Mouse (Mus musculus) neural tube, embryonic 11.5 days (tissue): ENCODE data around the gene Mccc1. TPM values are rescaled to one million over a fixed set of nuclear protein-coding genes. Genes with fewer than 3 reads are reported as not detected.

Experiments
- ATAC-seq: fragments of 200-750 bp; cut with Nextera tagmentation; 2 replicates; pipeline ENCODE4 v1.8.0; 2017; ENCODE audit warnings: moderate number of reproducible peaks, mild to moderate bottlenecking, moderate TSS enrichment, moderate library complexity; ENCODE audit not compliant: insufficient read depth, low FRiP score, low TSS enrichment
- DNase-seq: peaks from one replicate; pipeline ENCODE4 v3.0.0-alpha.2; 2015; ENCODE audit warnings: low spot score
- H3K27ac ChIP-seq: fragments of 300-500 bp; sonication (generic); 2 replicates; pipeline ENCODE4 v1.5.1; 2014; ENCODE audit warnings: low read depth, mild to moderate bottlenecking, low read length
- H3K27me3 ChIP-seq: fragments of 300-500 bp; sonication (generic); 2 replicates; pipeline ENCODE4 v1.6.1; 2014; ENCODE audit warnings: mild to moderate bottlenecking, low read length, mixed read lengths; ENCODE audit not compliant: control insufficient read depth, insufficient read depth
- H3K36me3 ChIP-seq: fragments of 300-500 bp; sonication (generic); 2 replicates; pipeline ENCODE4 v1.6.1; 2014; ENCODE audit warnings: mild to moderate bottlenecking, low read length, moderate library complexity, mixed read lengths; ENCODE audit not compliant: control insufficient read depth, insufficient read depth
- H3K4me1 ChIP-seq: fragments of 300-500 bp; sonication (generic); 2 replicates; pipeline ENCODE4 v1.6.1; 2014; ENCODE audit warnings: low read length, mixed read lengths; ENCODE audit not compliant: control insufficient read depth, insufficient read depth
- H3K4me2 ChIP-seq: fragments of 300-500 bp; sonication (generic); 2 replicates; pipeline ENCODE4 v1.6.1; 2014; ENCODE audit warnings: low read depth, mild to moderate bottlenecking, moderate library complexity
- H3K4me3 ChIP-seq: fragments of 300-500 bp; sonication (generic); 2 replicates; pipeline ENCODE4 v1.5.1; 2014; ENCODE audit warnings: low read depth, low read length
- H3K9ac ChIP-seq: fragments of 300-500 bp; sonication (generic); 2 replicates; pipeline ENCODE4 v1.6.1; 2014; ENCODE audit warnings: mild to moderate bottlenecking, low read length
- H3K9me3 ChIP-seq: fragments of 300-500 bp; sonication (generic); 2 replicates; pipeline ENCODE4 v1.6.1; 2016; ENCODE audit warnings: low read length; ENCODE audit not compliant: control insufficient read depth
- WGBS: fragments of 180-500 bp; shearing (Covaris S2); extraction: QIAGEN DNeasy Blood & Tissue Kit; methylation state at CpG from one replicate; pipeline ENCODE4 v1.1.7; 2014; 5-methylcytosine and 5-hydroxymethylcytosine counted together
- polyA plus RNA-seq: library from polyadenylated mRNA; unstranded; fragments of >200 nt; fragmentation: Nextera tagmentation; extraction: Ambion mirVana; gene quantifications from 2 replicates; pipeline ENCODE4 v1.2.1, GENCODE M21; 2014

Gene Mccc1
- polyA plus RNA-seq, 1 experiment from 2014 or later: 37.1 TPM

DNA sequence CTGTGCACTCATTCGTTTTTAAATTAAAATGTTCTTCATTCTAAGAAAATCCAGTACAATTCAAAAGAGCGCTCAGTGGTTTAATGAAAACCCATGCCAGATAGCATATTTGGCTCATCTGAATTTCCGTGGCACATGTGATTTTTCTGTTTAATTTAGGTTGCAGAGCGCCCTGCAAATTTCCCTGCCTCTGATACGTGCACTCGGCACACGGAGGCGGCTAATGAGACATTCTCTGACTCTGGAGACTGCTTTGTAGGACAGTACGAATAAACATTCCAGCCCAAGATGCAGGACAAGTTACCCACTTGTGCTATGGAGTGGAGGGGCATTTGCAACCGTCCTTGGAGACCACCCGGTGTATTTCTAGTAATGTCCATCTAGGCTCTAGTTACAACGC is 29.3 kb downstream of the Mccc1 start:
- no peak overlapping the region for H3K4me2 ChIP-seq
- no peak overlapping the region for H3K4me3 ChIP-seq
- H3K36me3 ChIP-seq: peaks cover 2% of the 10 kb centered on the region; the same call in 1 of the 2 replicates
- no peak overlapping the region for H3K9ac ChIP-seq
- DNase-seq (no peak), ATAC-seq (no peak)
- no peaks in the 10 kb centered on the region for H3K4me1 ChIP-seq
- no peaks in the 10 kb centered on the region for H3K27me3 ChIP-seq
- no peaks in the 10 kb centered on the region for H3K9me3 ChIP-seq
- WGBS: 95% methylated on average over 12 of the region's 12 CpGs
- no peak overlapping the region for H3K27ac ChIP-seq

DNA sequence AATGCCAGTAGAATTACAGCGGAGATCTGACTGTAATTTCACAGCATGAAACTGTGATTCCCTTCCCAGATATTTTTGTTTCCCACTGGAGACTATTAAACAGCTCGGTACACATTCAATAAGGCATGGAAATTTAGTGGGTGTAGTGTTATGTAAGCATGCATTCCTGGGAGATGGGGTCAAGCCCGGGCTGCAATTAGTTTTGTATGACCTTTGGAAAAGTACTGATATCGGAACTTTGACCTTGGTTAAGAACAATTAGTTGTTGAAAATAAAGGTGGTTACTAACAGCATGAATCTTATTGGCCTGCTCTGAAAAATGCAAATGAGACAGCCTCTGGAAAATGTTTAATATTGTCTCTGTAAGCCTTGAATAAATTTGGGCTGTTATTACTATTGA is 30.0 kb downstream of the Mccc1 start:
- no peak overlapping the region for H3K4me2 ChIP-seq
- no peak overlapping the region for H3K4me3 ChIP-seq
- H3K27me3 ChIP-seq: no peaks in the 10 kb centered on the region
- no peaks in the 10 kb centered on the region for H3K9me3 ChIP-seq
- ATAC-seq (no peak), DNase-seq (no peak)
- no peak overlapping the region for H3K27ac ChIP-seq
- H3K9ac ChIP-seq: no peak overlapping the region
- 86% methylated on average over 4 of the region's 4 CpGs for WGBS
- no peaks in the 10 kb centered on the region for H3K4me1 ChIP-seq
- H3K36me3 ChIP-seq: peaks cover 2% of the 10 kb centered on the region; the same call in 1 of the 2 replicates

DNA sequence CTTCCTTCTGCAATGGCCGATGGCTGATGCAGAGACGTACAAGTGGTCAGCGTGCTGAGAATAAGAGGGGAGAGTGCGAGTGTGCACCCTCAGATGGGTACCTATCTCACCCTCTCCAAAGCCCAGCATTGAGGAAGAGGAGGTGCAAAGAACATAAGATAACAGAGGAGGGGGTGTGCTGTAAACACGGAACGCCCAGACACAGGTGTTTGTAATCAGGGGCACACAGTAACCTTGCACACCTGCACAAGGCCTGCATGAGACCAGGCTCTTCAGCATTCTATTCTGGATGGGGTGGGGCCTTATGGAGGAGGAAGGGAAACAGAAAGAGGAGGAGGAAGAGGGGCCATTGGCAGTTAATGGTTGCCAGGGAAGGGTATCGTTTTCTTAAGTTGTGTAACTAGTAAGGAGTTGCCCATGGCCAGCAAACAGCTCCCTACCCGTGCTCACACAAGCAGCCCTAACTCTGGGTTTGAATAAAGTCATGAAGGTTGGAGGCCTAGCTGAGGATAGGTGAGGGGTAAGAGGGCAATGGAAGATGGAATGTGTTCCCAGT is 33.0 kb downstream of the Mccc1 start:
- Histone ChIP-seq H3K9ac (no peak overlapping the region), H3K4me1 (no peaks in the 10 kb centered on the region), H3K27me3 (no peaks in the 10 kb centered on the region), H3K4me3 (no peak overlapping the region), H3K9me3 (no peaks in the 10 kb centered on the region), H3K27ac (no peak overlapping the region), H3K36me3 (peaks cover 2% of the 10 kb centered on the region), H3K4me2 (no peak overlapping the region)
- ATAC-seq (no peak), DNase-seq (no peak)
- 92% methylated on average over 8 of the region's 8 CpGs for WGBS

DNA sequence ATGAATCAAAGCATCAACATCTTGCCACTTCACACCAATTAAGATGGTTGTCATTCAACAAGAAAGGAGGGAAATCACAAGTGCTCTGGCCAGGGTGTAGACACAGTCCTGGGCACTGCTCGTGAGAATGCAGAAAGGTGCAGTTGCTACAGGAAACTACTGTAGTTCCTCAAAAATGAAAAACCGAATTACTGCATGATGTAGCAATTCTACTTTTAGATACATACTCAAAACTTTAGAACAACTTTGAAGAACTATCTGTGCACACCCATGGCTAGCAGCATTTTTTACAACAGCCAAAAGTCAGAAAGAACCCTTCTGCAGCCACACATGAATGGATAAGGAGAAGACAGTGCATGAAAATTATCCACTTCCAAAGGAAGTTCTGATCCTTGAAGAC is 34.0 kb downstream of the Mccc1 start:
- Histone ChIP-seq H3K27me3 (no peaks in the 10 kb centered on the region), H3K4me3 (no peak overlapping the region), H3K27ac (no peak overlapping the region), H3K9me3 (no peaks in the 10 kb centered on the region), H3K36me3 (no peaks in the 10 kb centered on the region; the same call in 1 of the 2 replicates), H3K9ac (no peak overlapping the region), H3K4me1 (no peaks in the 10 kb centered on the region), H3K4me2 (no peak overlapping the region)
- 83% methylated on average over 2 of the region's 2 CpGs for WGBS
- DNase-seq (no peak), ATAC-seq (no peak)

DNA sequence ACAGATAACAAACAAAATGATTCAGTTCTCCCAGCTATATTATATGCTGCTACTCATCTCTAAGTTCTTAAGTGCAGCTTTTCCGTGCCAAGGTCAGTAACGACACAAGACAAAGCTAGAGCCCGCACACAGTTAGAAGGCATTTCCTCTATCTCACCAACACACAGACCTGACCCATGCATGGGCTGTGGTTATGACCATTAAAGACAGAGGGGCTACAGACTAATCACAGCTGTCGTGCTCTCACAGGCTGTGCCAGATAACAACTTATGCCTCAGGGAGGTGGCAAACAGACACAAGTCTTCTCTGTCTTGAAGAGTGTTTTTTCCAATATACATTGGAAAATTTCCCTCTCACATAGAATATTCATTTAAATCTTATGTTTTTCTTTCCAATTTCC is 35.5 kb downstream of the Mccc1 start:
- 88% methylated on average over 4 of the region's 4 CpGs for WGBS
- Histone ChIP-seq H3K36me3 (no peaks in the 10 kb centered on the region; the same call in 1 of the 2 replicates), H3K4me2 (no peak overlapping the region)

DNA sequence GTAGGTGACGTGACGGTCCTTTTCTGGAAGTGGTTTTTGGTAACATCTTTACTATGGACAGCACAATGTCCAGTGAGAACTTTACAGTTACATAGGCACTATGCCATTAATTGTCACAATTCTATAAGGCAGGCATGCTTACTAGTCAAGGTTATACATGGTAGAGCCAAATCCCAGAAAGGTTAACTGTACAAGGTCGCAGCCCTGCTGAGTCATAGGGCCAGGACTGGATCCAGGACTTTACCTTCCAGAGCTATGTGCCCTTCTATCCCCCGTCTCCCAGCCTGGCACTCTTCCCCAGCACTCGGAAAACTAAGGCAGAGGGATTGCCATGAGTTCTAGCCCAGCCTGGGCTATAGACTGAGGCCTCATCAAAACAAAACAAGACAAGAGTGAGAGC is 36.6 kb downstream of the Mccc1 start:
- Histone ChIP-seq H3K4me1 (no peaks in the 10 kb centered on the region), H3K27ac (no peak overlapping the region), H3K4me2 (no peak overlapping the region), H3K9me3 (no peaks in the 10 kb centered on the region), H3K9ac (no peak overlapping the region), H3K27me3 (no peaks in the 10 kb centered on the region), H3K4me3 (no peak overlapping the region), H3K36me3 (no peaks in the 10 kb centered on the region; the same call in 1 of the 2 replicates)
- no peak for DNase-seq
- 90% methylated on average over 5 of the region's 5 CpGs for WGBS
- no peak for ATAC-seq

More for the DNA sequence above, 35.5 kb downstream of the Mccc1 start:
- H3K4me1 ChIP-seq: no peaks in the 10 kb centered on the region
- no peaks in the 10 kb centered on the region for H3K9me3 ChIP-seq
- H3K27me3 ChIP-seq: no peaks in the 10 kb centered on the region
- DNase-seq: no peak
- H3K9ac ChIP-seq: no peak overlapping the region
- no peak overlapping the region for H3K4me3 ChIP-seq
- H3K27ac ChIP-seq: no peak overlapping the region
- no peak for ATAC-seq

DNA sequence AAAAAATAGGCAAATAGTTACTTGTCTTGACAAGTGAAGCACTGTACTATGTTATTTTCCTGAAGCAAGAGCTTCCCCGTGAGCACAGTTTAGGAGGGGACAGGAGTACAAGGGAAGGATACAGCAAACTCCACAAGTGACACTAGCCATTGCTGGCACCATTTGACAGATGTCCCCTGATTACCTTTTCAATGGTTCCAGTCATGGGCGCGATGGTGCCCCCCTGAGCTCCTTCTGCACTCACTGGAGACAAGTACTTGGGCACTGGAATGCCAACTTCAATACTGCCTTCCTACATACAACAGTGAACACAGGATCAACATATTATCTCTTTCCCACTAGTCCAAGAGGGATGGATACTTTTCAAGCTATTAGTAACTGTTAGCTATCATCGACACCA is 37.1 kb downstream of the Mccc1 start:
- H3K27me3 ChIP-seq: no peaks in the 10 kb centered on the region
- H3K27ac ChIP-seq: no peak overlapping the region
- H3K9ac ChIP-seq: no peak overlapping the region
- no peaks in the 10 kb centered on the region for H3K9me3 ChIP-seq
- 96% methylated on average over 4 of the region's 4 CpGs for WGBS
- H3K4me1 ChIP-seq: no peaks in the 10 kb centered on the region
- H3K4me3 ChIP-seq: no peak overlapping the region
- no peak for DNase-seq
- no peak for ATAC-seq
- no peak overlapping the region for H3K4me2 ChIP-seq
- H3K36me3 ChIP-seq: no peaks in the 10 kb centered on the region; the same call in 1 of the 2 replicates

DNA sequence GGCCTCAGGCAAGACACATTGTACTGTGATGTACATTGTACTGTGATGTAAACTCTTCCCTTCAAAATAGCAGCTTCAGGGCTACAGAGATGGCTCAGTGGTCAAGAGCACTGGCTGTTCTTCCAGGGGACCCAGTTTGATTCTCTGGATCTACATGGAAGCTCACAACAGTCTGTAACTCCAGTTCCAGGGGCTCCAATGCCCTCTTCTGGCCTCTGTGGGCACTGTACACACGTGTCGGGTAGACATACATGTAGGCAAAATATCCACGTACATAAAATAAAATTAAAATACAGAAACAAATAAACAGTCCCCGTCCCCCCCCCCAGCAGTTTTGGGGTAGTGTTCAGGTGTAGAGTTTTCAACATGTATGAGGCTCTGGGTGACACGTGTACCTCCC is 37.5 kb downstream of the Mccc1 start:
- Histone ChIP-seq H3K27me3 (no peaks in the 10 kb centered on the region), H3K9ac (no peak overlapping the region), H3K4me3 (no peak overlapping the region), H3K9me3 (no peaks in the 10 kb centered on the region), H3K4me1 (no peaks in the 10 kb centered on the region), H3K27ac (no peak overlapping the region), H3K4me2 (no peak overlapping the region), H3K36me3 (no peaks in the 10 kb centered on the region; the same call in 1 of the 2 replicates)
- no peak for ATAC-seq
- 92% methylated on average over 5 of the region's 5 CpGs for whole genome bisulfite sequencing
- no peak for DNase-seq

DNA sequence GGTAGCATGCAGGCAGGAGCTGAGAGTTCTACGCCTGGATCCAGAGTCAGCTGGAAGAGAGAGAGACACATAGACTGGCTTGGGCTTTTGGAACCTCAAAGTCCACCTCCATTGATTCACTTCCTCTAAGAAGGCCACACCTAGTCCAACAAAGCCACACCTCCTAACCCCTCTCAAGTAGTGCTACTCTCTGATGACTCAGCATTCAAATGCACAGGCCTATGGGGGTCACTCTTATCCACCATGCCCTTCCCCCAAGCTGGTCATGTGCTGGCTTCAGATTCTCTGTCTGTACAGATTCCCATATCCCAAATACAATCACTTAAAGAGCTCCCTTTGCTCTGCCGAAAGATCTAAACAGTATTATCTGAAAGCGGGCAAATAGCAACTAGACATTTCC is 43.2 kb downstream of the Mccc1 start:
- no peaks in the 10 kb centered on the region for H3K36me3 ChIP-seq
- no peaks in the 10 kb centered on the region for H3K4me1 ChIP-seq
- no peaks in the 10 kb centered on the region for H3K27me3 ChIP-seq

More for the DNA sequence above, 43.2 kb downstream of the Mccc1 start:
- DNase-seq (no peak), ATAC-seq (no peak)
- Histone ChIP-seq H3K9me3 (no peaks in the 10 kb centered on the region), H3K9ac (no peak overlapping the region), H3K4me3 (no peak overlapping the region), H3K27ac (no peak overlapping the region), H3K4me2 (no peak overlapping the region)
- WGBS: 94% methylated on average over 3 of the region's 3 CpGs
